Mouse (Mus musculus) MEL (cell line): ENCODE results near the gene Cybb. TPM values are rescaled to one million over a fixed set of nuclear protein-coding genes. Genes with fewer than 3 reads are reported as not detected.

Experiments used
- DNase-seq: peaks from one replicate; pipeline ENCODE4 v3.0.0; 2011; ENCODE audit warnings: low read depth, low spot score
- H3K27ac ChIP-seq: 2 replicates; pipeline ENCODE4 v1.5.1; 2012; ENCODE audit warnings: low read depth, mild to moderate bottlenecking, control low read depth, low read length, moderate library complexity; ENCODE audit not compliant: control insufficient read depth
- H3K27me3 ChIP-seq, 2 experiments: fragments of 150-350 bp in 1 of 2; sonication (generic) in 1 of 2; 2 replicates each; pipeline ENCODE4 v1.6.1; 2012; ENCODE audit warnings: low read length in 2 of 2, mild to moderate bottlenecking in 2 of 2, improper control_type of control experiment in 1 of 2, moderate library complexity in 1 of 2; ENCODE audit not compliant: insufficient read depth in 2 of 2, control insufficient read depth in 1 of 2
- H3K36me3 ChIP-seq, 2 experiments: 2 replicates each; pipeline ENCODE4 v1.6.1; 2012 to 2014; ENCODE audit warnings: low read length in 2 of 2, improper control_type of control experiment in 1 of 2, inconsistent platforms in 1 of 2, mild to moderate bottlenecking in 1 of 2; ENCODE audit not compliant: insufficient read depth in 2 of 2, control insufficient read depth in 1 of 2
- H3K4me1 ChIP-seq, 2 experiments: fragments of 150-350 bp in 1 of 2; sonication (generic) in 1 of 2; 2 replicates each; pipeline ENCODE4 v1.6.1; 2012; ENCODE audit warnings: low read length in 2 of 2, improper control_type of control experiment in 1 of 2, mild to moderate bottlenecking in 1 of 2; ENCODE audit not compliant: insufficient read depth in 2 of 2, control insufficient read depth in 1 of 2
- H3K4me3 ChIP-seq, 2 experiments: fragments of 150-350 bp in 1 of 2; sonication (generic) in 1 of 2; 2 replicates each; pipeline ENCODE4 v1.5.1; 2012; ENCODE audit warnings: low read depth in 2 of 2, low read length in 2 of 2, mild to moderate bottlenecking in 2 of 2, moderate library complexity in 2 of 2, control low read depth in 1 of 2, improper control_type of control experiment in 1 of 2; ENCODE audit not compliant: control insufficient read depth in 1 of 2, insufficient read depth in 1 of 2
- H3K79me2 ChIP-seq: 2 replicates; pipeline ENCODE4 v1.6.1; 2012; ENCODE audit warnings: mild to moderate bottlenecking, low read length, moderate library complexity; ENCODE audit not compliant: control insufficient read depth, poor library complexity, insufficient read depth
- H3K9ac ChIP-seq: 2 replicates; pipeline ENCODE4 v1.6.1; 2012; ENCODE audit warnings: low read depth, mild to moderate bottlenecking, control low read depth, low read length, moderate library complexity; ENCODE audit not compliant: control insufficient read depth, poor library complexity, severe bottlenecking
- H3K9me3 ChIP-seq: fragments of 150-350 bp; sonication (generic); replicated peaks from 2 replicates; pipeline ENCODE4 v1.6.1; 2012; ENCODE audit warnings: mild to moderate bottlenecking, low read length, improper control_type of control experiment, moderate library complexity; ENCODE audit not compliant: insufficient read depth
- BHLHE40 ChIP-seq: IDR thresholded peaks from 2 replicates; pipeline ENCODE4 v1.6.1; 2012; ENCODE audit warnings: low read depth, mild to moderate bottlenecking, inconsistent platforms, low read length, improper control_type of control experiment, borderline replicate concordance
- CHD2 ChIP-seq: IDR thresholded peaks from 2 replicates; pipeline ENCODE4 v1.6.1; 2011; ENCODE audit warnings: low read length, improper control_type of control experiment
- CTCF ChIP-seq, 3 experiments: IDR thresholded peaks in 2 of 3; conservative IDR thresholded peaks in 1 of 3; 2 replicates each; pipeline ENCODE4 v1.5.1; 2011 to 2012; ENCODE audit warnings: low read length in 3 of 3, low read depth in 2 of 3, mild to moderate bottlenecking in 2 of 3, improper control_type of control experiment in 1 of 3, inconsistent platforms in 1 of 3, mixed read lengths in 1 of 3, moderate library complexity in 1 of 3; ENCODE audit not compliant: control insufficient read depth in 1 of 3, insufficient read depth in 1 of 3, poor library complexity in 1 of 3, severe bottlenecking in 1 of 3
- EP300 ChIP-seq, 2 experiments: IDR thresholded peaks; 2 replicates each; pipeline ENCODE4 v1.6.1; 2011; ENCODE audit warnings: improper control_type of control experiment in 2 of 2, low read length in 2 of 2, low read depth in 1 of 2, mild to moderate bottlenecking in 1 of 2
- GABPA ChIP-seq: IDR thresholded peaks from 2 replicates; pipeline ENCODE4 v1.6.1; 2012; ENCODE audit warnings: low read depth, mild to moderate bottlenecking, inconsistent platforms, low read length, improper control_type of control experiment, moderate library complexity
- GATA1 ChIP-seq: IDR thresholded peaks from 2 replicates; pipeline ENCODE4 v1.6.1; 2011; ENCODE audit warnings: low read depth, low read length, improper control_type of control experiment
- HCFC1 ChIP-seq: IDR thresholded peaks from 2 replicates; pipeline ENCODE4 v1.6.1; 2012; ENCODE audit warnings: low read depth, mild to moderate bottlenecking, inconsistent platforms, low read length, improper control_type of control experiment, moderate library complexity
- KAT2A ChIP-seq: conservative IDR thresholded peaks from 2 replicates; pipeline ENCODE4 v1.6.1; 2012; ENCODE audit warnings: low read depth, low read length, improper control_type of control experiment, inconsistent platforms
- MAFK ChIP-seq: IDR thresholded peaks from 2 replicates; pipeline ENCODE4 v1.6.1; 2011; ENCODE audit warnings: low read depth, mild to moderate bottlenecking, low read length, improper control_type of control experiment, borderline replicate concordance
- MAX ChIP-seq: IDR thresholded peaks from 2 replicates; pipeline ENCODE4 v1.6.1; 2011; ENCODE audit warnings: low read length, improper control_type of control experiment
- MAZ ChIP-seq: IDR thresholded peaks from 2 replicates; pipeline ENCODE4 v1.6.1; 2012; ENCODE audit warnings: low read depth, mild to moderate bottlenecking, inconsistent platforms, low read length, improper control_type of control experiment
- MXI1 ChIP-seq: IDR thresholded peaks from 2 replicates; pipeline ENCODE4 v1.6.1; 2011; ENCODE audit warnings: mild to moderate bottlenecking, low read depth, low read length, improper control_type of control experiment
- MYB ChIP-seq: IDR thresholded peaks from 2 replicates; pipeline ENCODE4 v1.6.1; 2011; ENCODE audit warnings: mild to moderate bottlenecking, low read depth, low read length, improper control_type of control experiment
- MYC ChIP-seq: IDR thresholded peaks from 2 replicates; pipeline ENCODE4 v1.6.1; 2011; ENCODE audit warnings: low read depth, mild to moderate bottlenecking, low read length, improper control_type of control experiment, moderate library complexity
- NRF1 ChIP-seq: IDR thresholded peaks from 2 replicates; pipeline ENCODE4 v1.6.1; 2014; ENCODE audit warnings: low read depth, mild to moderate bottlenecking, inconsistent platforms, low read length, improper control_type of control experiment, moderate library complexity; ENCODE audit not compliant: poor library complexity, insufficient read depth, severe bottlenecking
- POLR2A ChIP-seq, 2 experiments: IDR thresholded peaks; 2 replicates each; pipeline ENCODE4 v1.6.1; 2011 to 2012; ENCODE audit warnings: low read length in 2 of 2, mild to moderate bottlenecking in 2 of 2, control low read depth in 1 of 2, improper control_type of control experiment in 1 of 2, low read depth in 1 of 2, moderate library complexity in 1 of 2; ENCODE audit not compliant: control insufficient read depth in 1 of 2, insufficient read depth in 1 of 2, poor library complexity in 1 of 2
- POLR2AphosphoS2 ChIP-seq: IDR thresholded peaks from 2 replicates; pipeline ENCODE4 v1.6.1; 2011; ENCODE audit warnings: low read length, improper control_type of control experiment
- POLR2AphosphoS5 ChIP-seq: IDR thresholded peaks from 2 replicates; pipeline ENCODE4 v1.6.1; 2012; ENCODE audit warnings: low read depth, borderline replicate concordance, mild to moderate bottlenecking, inconsistent platforms, low read length, moderate library complexity, mixed read lengths
- RAD21 ChIP-seq: IDR thresholded peaks from 2 replicates; pipeline ENCODE4 v1.6.1; 2011; ENCODE audit warnings: mild to moderate bottlenecking, low read depth, low read length, improper control_type of control experiment
- SIN3A ChIP-seq: IDR thresholded peaks from 2 replicates; pipeline ENCODE4 v1.6.1; 2012; ENCODE audit warnings: low read length, improper control_type of control experiment, inconsistent platforms
- TAL1 ChIP-seq: IDR thresholded peaks from 2 replicates; pipeline ENCODE4 v1.6.1; 2012; ENCODE audit warnings: mild to moderate bottlenecking, inconsistent platforms, low read length, moderate library complexity, mixed read lengths
- TBP ChIP-seq: IDR thresholded peaks from 2 replicates; pipeline ENCODE4 v1.8.0; 2011; ENCODE audit warnings: low read depth, low read length, improper control_type of control experiment
- TCF12 ChIP-seq: IDR thresholded peaks from 2 replicates; pipeline ENCODE4 v1.6.1; 2014; ENCODE audit warnings: low read depth, mild to moderate bottlenecking, inconsistent platforms, low read length, improper control_type of control experiment, moderate library complexity
- USF1 ChIP-seq: IDR thresholded peaks from 2 replicates; pipeline ENCODE4 v1.6.1; 2014; ENCODE audit warnings: low read depth, mild to moderate bottlenecking, inconsistent platforms, low read length, improper control_type of control experiment, moderate library complexity
- USF2 ChIP-seq, 2 experiments: IDR thresholded peaks; 2 replicates each; pipeline ENCODE4 v1.6.1; 2011 to 2012; ENCODE audit warnings: improper control_type of control experiment in 2 of 2, low read length in 2 of 2, borderline replicate concordance in 1 of 2, inconsistent platforms in 1 of 2, low read depth in 1 of 2, mild to moderate bottlenecking in 1 of 2; ENCODE audit not compliant: insufficient read depth in 1 of 2
- ZC3H11A ChIP-seq: IDR thresholded peaks from 2 replicates; pipeline ENCODE4 v1.6.1; 2012; ENCODE audit warnings: low read depth, mild to moderate bottlenecking, inconsistent platforms, low read length, improper control_type of control experiment
- ZKSCAN1 ChIP-seq: IDR thresholded peaks from 2 replicates; pipeline ENCODE4 v1.6.1; 2012; ENCODE audit warnings: low read depth, mild to moderate bottlenecking, inconsistent platforms, low read length, improper control_type of control experiment, moderate library complexity
- polyA plus RNA-seq, 2 experiments: library from polyadenylated mRNA; stranded (reverse) in 1 of 2; unstranded in 1 of 2; fragments of >175 nt in 1 of 2; fragments of >200 nt in 1 of 2; gene quantifications; 2 replicates each; pipeline versions ENCODE4 v1.2.1 to v1.2.4; 2012; ENCODE audit warnings: low replicate concordance in 2 of 2, low read depth in 1 of 2; ENCODE audit not compliant: insufficient read length in 2 of 2, insufficient read depth in 1 of 2, missing spikeins in 1 of 2
- total RNA-seq: library from RNA; depleted of rRNA; stranded (reverse); fragments of 300-350 nt; gene quantifications from 2 replicates; pipeline ENCODE4 v1.2.3, GENCODE M21; 2012

The Cybb gene
- total and polyA plus RNA-seq, 3 experiments, result not detected

DNA sequence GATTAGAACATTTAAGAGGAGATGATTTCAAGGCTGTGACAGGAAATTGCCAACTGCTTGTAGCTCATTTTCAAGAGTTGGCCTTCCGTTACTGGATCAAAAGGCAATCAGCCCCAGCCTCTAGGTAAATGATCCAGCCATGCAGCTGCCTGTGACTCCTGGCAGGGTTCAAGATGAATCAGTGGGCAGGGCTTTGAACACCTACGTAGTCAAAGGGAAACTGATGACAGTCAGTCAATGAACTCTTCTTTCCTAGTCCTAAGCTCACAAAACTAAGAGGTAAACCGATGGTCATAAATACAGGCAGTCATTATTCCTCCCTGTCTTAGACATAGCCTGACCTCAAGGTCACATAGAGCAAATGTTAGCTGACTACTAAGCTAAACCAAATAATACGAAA, 47.0 kb downstream of the Cybb start:
- no peak overlapping the region for H3K9ac ChIP-seq
- H3K27me3 ChIP-seq, result peaks cover 3% of the 10 kb centered on the region in 2 experiments; a peak in 3 of 4 replicates
- H3K4me1 ChIP-seq, result no peaks in the 10 kb centered on the region
- no peak overlapping the region for H3K4me3 ChIP-seq
- TF ChIP-seq MAFK (no peak), CHD2 (no peak), GATA1 (no peak), MAZ (no peak), KAT2A (no peak), TCF12 (no peak), POLR2AphosphoS2 (no peak), EP300 (IDR thresholded peaks at IDR 0.05; ENCODE audit: low read depth in 1 of 2, low read length in 2 of 2) (no peak), ZKSCAN1 (no peak), POLR2A (IDR thresholded peaks at IDR 0.05; ENCODE audit: control insufficient read depth in 1 of 2, insufficient read depth in 1 of 2, low read depth in 1 of 2, low read length in 2 of 2, poor library complexity in 1 of 2) (no peak), MYC (no peak), RAD21 (no peak), BHLHE40 (no peak), POLR2AphosphoS5 (no peak), USF2 (IDR thresholded peaks at IDR 0.05; ENCODE audit: borderline replicate concordance in 1 of 2, insufficient read depth in 1 of 2, low read depth in 1 of 2, low read length in 2 of 2) (no peak), SIN3A (no peak), GABPA (no peak), NRF1 (no peak), MXI1 (no peak), TAL1 (no peak)
- no peak overlapping the region for H3K27ac ChIP-seq
- no peaks in the 10 kb centered on the region for H3K36me3 ChIP-seq
- no peaks in the 10 kb centered on the region for H3K9me3 ChIP-seq
- no peak for DNase-seq
- H3K79me2 ChIP-seq, result no peaks in the 10 kb centered on the region

DNA sequence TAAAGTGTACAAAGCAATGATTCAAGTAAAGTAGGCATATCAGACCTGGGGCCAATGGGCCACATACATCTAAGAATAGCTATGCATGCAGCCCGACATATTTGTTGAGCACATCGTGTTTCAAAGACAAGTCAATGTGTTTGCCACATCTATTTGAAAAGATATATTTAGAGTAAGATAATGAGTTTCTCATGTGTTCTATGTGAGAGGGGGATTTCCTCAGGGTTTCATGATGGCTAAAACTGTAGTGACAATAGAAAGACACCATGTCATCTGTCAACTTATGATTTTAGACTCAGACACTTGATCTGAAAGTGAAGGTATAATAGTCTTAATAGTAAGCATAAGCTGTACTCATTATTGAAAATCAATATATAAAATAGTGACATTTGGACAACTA, 48.3 kb downstream of the Cybb start:
- Histone ChIP-seq H3K4me1 (no peaks in the 10 kb centered on the region), H3K4me3 (no peak overlapping the region), H3K9ac (no peak overlapping the region), H3K36me3 (no peaks in the 10 kb centered on the region), H3K27me3 (peaks cover 3% of the 10 kb centered on the region in 2 experiments; a peak in 3 of 4 replicates), H3K27ac (no peak overlapping the region), H3K79me2 (no peaks in the 10 kb centered on the region), H3K9me3 (no peaks in the 10 kb centered on the region)
- TF ChIP-seq SIN3A, result no peak
- no peak for TF ChIP-seq CTCF (IDR thresholded peaks at IDR 0.05 in 2 of 3, conservative IDR thresholded peaks at IDR 0.05 in 1 of 3; ENCODE audit: control insufficient read depth in 1 of 3, insufficient read depth in 1 of 3, low read depth in 2 of 3, low read length in 3 of 3, poor library complexity in 1 of 3, severe bottlenecking in 1 of 3)
- TF ChIP-seq USF1, result no peak
- TF ChIP-seq MYB, result no peak
- TF ChIP-seq HCFC1, result no peak
- no peak for TF ChIP-seq MYC
- TF ChIP-seq GABPA, result no peak
- no peak for TF ChIP-seq TAL1
- no peak for TF ChIP-seq MAX
- no peak for TF ChIP-seq ZC3H11A
- TF ChIP-seq ZKSCAN1, result no peak
- no peak for TF ChIP-seq TBP
- DNase-seq, result no peak
